Mouse (Mus musculus): ENCODE measurements around the gene 6430571L13Rik. TPM values are rescaled to one million over a fixed set of nuclear protein-coding genes. Genes with fewer than 3 reads are reported as not detected.

Gene 6430571L13Rik
- total and polyA plus RNA-seq, 3 experiments: 0.09 to 0.72 (median 0.11) TPM

GRCm38 (mm10) chr9:107347586-107348183 is 7.3 kb downstream of the 6430571L13Rik start:
- dilution Hi-C loops (cut with MboI; ENCODE audit: extremely low pct_ligation_motif_present, extremely low pct_unique_long_range_greater_than_20kb, low sequenced_read_pairs): no loop called here
- TF ChIP-seq IRF4 (IDR thresholded peaks at IDR 0.05; ENCODE audit: low read depth, low read length) (no peak), HCFC1 (IDR thresholded peaks at IDR 0.05; ENCODE audit: low read depth, low read length) (no peak), ZC3H11A (IDR thresholded peaks at IDR 0.05; ENCODE audit: low read depth, low read length) (no peak), PAX5 (IDR thresholded peaks at IDR 0.05; ENCODE audit: low read length) (no peak), TCF12 (IDR thresholded peaks at IDR 0.05; ENCODE audit: low read depth, low read length) (no peak), ZMIZ1 (IDR thresholded peaks at IDR 0.05; ENCODE audit: low read depth, low read length) (no peak), BHLHE40 (IDR thresholded peaks at IDR 0.05; ENCODE audit: low read depth, low read length) (no peak), ETS1 (conservative IDR thresholded peaks at IDR 0.05; ENCODE audit: low read depth, low read length) (no peak)
- H3K9me3 ChIP-seq (replicated peaks; ENCODE audit: low read length): no peaks in the 10 kb centered on the region
- no peak overlapping the region for H3K9ac ChIP-seq (ENCODE audit: insufficient read depth, low read depth)
- H3K79me2 ChIP-seq (replicated peaks; ENCODE audit: control insufficient read depth, extremely low read depth, insufficient read depth, poor library complexity, severe bottlenecking): no peaks in the 10 kb centered on the region
- no peak overlapping the region for H3K4me3 ChIP-seq (replicated peaks in 1 of 3; ENCODE audit: low read depth in 2 of 3, low read length in 2 of 3, poor library complexity in 1 of 3)
- no peak overlapping the region for H3K27ac ChIP-seq (ENCODE audit: insufficient read depth, low read depth)
- peaks cover 90% of the 10 kb centered on the region for H3K27me3 ChIP-seq (replicated peaks)
- no peak for DNase-seq (ENCODE audit: extremely low read depth)
- in situ Hi-C loops (cut with MboI; ENCODE audit: low pct_ligation_motif_present, low pct_unique_long_range_greater_than_20kb, low sequenced_read_pairs): no loop called here
- H3K36me3 ChIP-seq (replicated peaks in 1 of 2; ENCODE audit: control insufficient read depth in 1 of 2, insufficient read depth in 1 of 2, low read length in 1 of 2): no peaks in the 10 kb centered on the region
- no peaks in the 10 kb centered on the region for H3K4me1 ChIP-seq (ENCODE audit: control insufficient read depth in 1 of 2, insufficient read depth in 2 of 2)
- H3K4me2 ChIP-seq (ENCODE audit: insufficient read depth, low read depth, poor library complexity, severe bottlenecking): no peak overlapping the region

GRCm38 (mm10) chr9:107349321-107349720 is 8.9 kb downstream of the 6430571L13Rik start:
- Histone ChIP-seq H3K9me3 (replicated peaks; ENCODE audit: low read length) (no peaks in the 10 kb centered on the region), H3K9ac (ENCODE audit: insufficient read depth, low read depth) (no peak overlapping the region), H3K36me3 (replicated peaks in 1 of 2; ENCODE audit: control insufficient read depth in 1 of 2, insufficient read depth in 1 of 2, low read length in 1 of 2) (no peaks in the 10 kb centered on the region), H3K4me2 (ENCODE audit: insufficient read depth, low read depth, poor library complexity, severe bottlenecking) (no peak overlapping the region), H3K79me2 (replicated peaks; ENCODE audit: control insufficient read depth, extremely low read depth, insufficient read depth, poor library complexity, severe bottlenecking) (no peaks in the 10 kb centered on the region), H3K27me3 (replicated peaks) (peaks cover 89% of the 10 kb centered on the region), H3K4me1 (ENCODE audit: control insufficient read depth in 1 of 2, insufficient read depth in 2 of 2) (no peaks in the 10 kb centered on the region), H3K4me3 (replicated peaks in 1 of 3; ENCODE audit: low read depth in 2 of 3, low read length in 2 of 3, poor library complexity in 1 of 3) (no peak overlapping the region), H3K27ac (ENCODE audit: insufficient read depth, low read depth) (no peak overlapping the region)
- in situ Hi-C loops (cut with MboI; ENCODE audit: low pct_ligation_motif_present, low pct_unique_long_range_greater_than_20kb, low sequenced_read_pairs): no loop called here
- no peak for DNase-seq (ENCODE audit: extremely low read depth)
- TF ChIP-seq POLR2AphosphoS2 (IDR thresholded peaks at IDR 0.05; ENCODE audit: low read depth, low read length) (no peak), ZC3H11A (IDR thresholded peaks at IDR 0.05; ENCODE audit: low read depth, low read length) (no peak), E2F4 (IDR thresholded peaks at IDR 0.05; ENCODE audit: insufficient replicate concordance, low read depth, low read length) (no peak), MXI1 (IDR thresholded peaks at IDR 0.05; ENCODE audit: low read depth, low read length) (no peak), ZMIZ1 (IDR thresholded peaks at IDR 0.05; ENCODE audit: low read depth, low read length) (no peak), TBP (conservative IDR thresholded peaks at IDR 0.05; ENCODE audit: low read depth, low read length) (no peak), RCOR1 (conservative IDR thresholded peaks at IDR 0.05; ENCODE audit: low read depth, low read length) (no peak), IRF4 (IDR thresholded peaks at IDR 0.05; ENCODE audit: low read depth, low read length) (no peak), USF2 (conservative IDR thresholded peaks at IDR 0.05; ENCODE audit: low read depth, low read length) (no peak), PAX5 (IDR thresholded peaks at IDR 0.05; ENCODE audit: low read length) (no peak), RAD21 (IDR thresholded peaks at IDR 0.05; ENCODE audit: low read depth, low read length) (no peak), ELF1 (IDR thresholded peaks at IDR 0.05; ENCODE audit: low read depth, low read length) (no peak)
- dilution Hi-C loops (cut with MboI; ENCODE audit: extremely low pct_ligation_motif_present, extremely low pct_unique_long_range_greater_than_20kb, low sequenced_read_pairs): no loop called here

All from CH12.LX (cell line).